Mouse (Mus musculus): ENCODE measurements around the gene Rasgrp4.

- TF ChIP-seq CTCF (IDR thresholded peaks at IDR 0.05; ENCODE audit: control insufficient read depth, insufficient read depth, insufficient read length) (no peak), CEBPB (IDR thresholded peaks at IDR 0.05; ENCODE audit: low read depth) (no peak)
Observed at GRCm38 (mm10) chr7:29154018-29154720, 19.5 kb downstream of the Rasgrp4 start.
